Mouse (Mus musculus) heart, adult 2 months (tissue): ENCODE measurements around the gene Agpat4.

ENCODE experiments used
- CTCF ChIP-seq: fragments of 200-600 bp; IDR thresholded peaks from 2 replicates; pipeline ENCODE4 v1.8.1; 2022; ENCODE audit warnings: antibody characterized with exemption, mild to moderate bottlenecking, moderate library complexity
- POLR2A ChIP-seq: fragments of 200-500 bp; IDR thresholded peaks from 2 replicates; pipeline ENCODE4 v1.6.1; 2011; ENCODE audit warnings: mild to moderate bottlenecking, low read depth, low read length, control low read depth; ENCODE audit not compliant: insufficient read depth

- TF ChIP-seq CTCF (no peak), POLR2A (no peak)
Observed at GRCm38 (mm10) chr17:12263787-12264186, 145.3 kb downstream of the Agpat4 start.
